Mouse (Mus musculus) liver, embryonic 14.5 days (tissue): ENCODE results near the gene Tfam. TPM values are rescaled to one million over a fixed set of nuclear protein-coding genes. Genes with fewer than 3 reads are reported as not detected.

Experiments
- ATAC-seq: fragments of 200-750 bp; cut with Nextera tagmentation; 2 replicates; pipeline ENCODE4 v1.8.0; 2017; ENCODE audit warnings: moderate number of reproducible peaks, mild to moderate bottlenecking, moderate library complexity; ENCODE audit not compliant: insufficient read depth
- DNase-seq, 3 experiments: peaks; one replicate each; pipeline ENCODE4 v3.0.0-alpha.2; 2012 to 2013; ENCODE audit warnings: low read depth in 3 of 3, low spot score in 3 of 3
- H3K27ac ChIP-seq: fragments of 300-500 bp; sonication (generic); 2 replicates; pipeline ENCODE4 v1.5.1; 2014; ENCODE audit warnings: moderate library complexity, mild to moderate bottlenecking, control low read depth, inconsistent platforms
- H3K27me3 ChIP-seq: fragments of 300-500 bp; sonication (generic); 2 replicates; pipeline ENCODE4 v1.6.1; 2014; ENCODE audit warnings: mild to moderate bottlenecking, low read length, moderate library complexity; ENCODE audit not compliant: control insufficient read depth, insufficient read depth
- H3K36me3 ChIP-seq: fragments of 300-500 bp; sonication (generic); replicated peaks from 2 replicates; pipeline ENCODE4 v1.6.1; 2014; ENCODE audit warnings: low read depth; ENCODE audit not compliant: control insufficient read depth, insufficient read depth
- H3K4me1 ChIP-seq, 2 experiments: fragments of 200-500 bp in 1 of 2; fragments of 300-500 bp in 1 of 2; sonication (generic) in 1 of 2; replicated peaks; 2 replicates each; pipeline ENCODE4 v1.6.1; 2012 to 2014; ENCODE audit warnings: antibody characterized with exemption in 1 of 2, inconsistent platforms in 1 of 2, low read length in 1 of 2; ENCODE audit not compliant: control insufficient read depth in 2 of 2, insufficient read depth in 2 of 2
- H3K4me2 ChIP-seq: fragments of 300-500 bp; sonication (generic); 2 replicates; pipeline ENCODE4 v1.6.1; 2014; ENCODE audit warnings: low read depth, mild to moderate bottlenecking, control low read depth, moderate library complexity
- H3K4me3 ChIP-seq, 2 experiments: fragments of 200-500 bp in 1 of 2; fragments of 300-500 bp in 1 of 2; sonication (generic) in 1 of 2; 2 replicates each; pipeline ENCODE4 v1.5.1; 2012 to 2014; ENCODE audit warnings: low read depth in 2 of 2, low read length in 2 of 2, mild to moderate bottlenecking in 2 of 2, control low read depth in 1 of 2, inconsistent platforms in 1 of 2, moderate library complexity in 1 of 2; ENCODE audit not compliant: insufficient read depth in 1 of 2
- H3K9ac ChIP-seq: fragments of 300-500 bp; sonication (generic); replicated peaks from 2 replicates; pipeline ENCODE4 v1.6.1; 2014; ENCODE audit warnings: mild to moderate bottlenecking, control low read depth, moderate library complexity
- H3K9me3 ChIP-seq: fragments of 300-500 bp; sonication (generic); 2 replicates; pipeline ENCODE4 v1.6.1; 2016; ENCODE audit warnings: low read length, mixed read lengths; ENCODE audit not compliant: control insufficient read depth
- CTCF ChIP-seq: IDR thresholded peaks from 2 replicates; pipeline ENCODE4 v1.5.1; 2016; ENCODE audit warnings: antibody characterized with exemption, low read depth, control low read depth
- EP300 ChIP-seq: IDR thresholded peaks from 2 replicates; pipeline ENCODE4 v1.6.1; 2016; ENCODE audit warnings: antibody characterized with exemption, low read depth
- WGBS: fragments of 180-500 bp; shearing (Covaris S2); extraction: QIAGEN DNeasy Blood & Tissue Kit; methylation state at CpG from one replicate; pipeline ENCODE4 v1.1.7; 2014; ENCODE audit not compliant: insufficient replicate concordance; 5-methylcytosine and 5-hydroxymethylcytosine counted together
- polyA plus RNA-seq, 2 experiments: library from polyadenylated mRNA; depleted of rRNA in 1 of 2; stranded (reverse) in 1 of 2; unstranded in 1 of 2; fragments of >200 nt; fragmentation: Nextera tagmentation in 1 of 2; extraction: Ambion mirVana in 1 of 2; gene quantifications; 2 replicates each; pipeline versions ENCODE4 v1.2.1 to v1.2.3; 2012 to 2014

Gene Tfam
- polyA plus RNA-seq, 2 experiments: 14.4 to 31.1 TPM

GRCm38 (mm10) chr10:71185059-71185458, 53.0 kb downstream of the Tfam start:
- no peak overlapping the region for H3K27ac ChIP-seq
- 63% methylated on average over 7 of the region's 7 CpGs for WGBS
- no peaks in the 10 kb centered on the region for H3K36me3 ChIP-seq
- 0 out of 4 replicates have a peak, but pooled peaks cover 0 to 2% of the 10 kb centered on the region in 2 experiments for H3K4me1 ChIP-seq
- no peak overlapping the region for H3K9ac ChIP-seq
- H3K9me3 ChIP-seq: no peaks in the 10 kb centered on the region
- H3K4me3 ChIP-seq: no peak overlapping the region
- DNase-seq (no peak), ATAC-seq (no peak)
- no peaks in the 10 kb centered on the region for H3K27me3 ChIP-seq
- TF ChIP-seq EP300 (no peak), CTCF (no peak)
- H3K4me2 ChIP-seq: no peak overlapping the region

GRCm38 (mm10) chr10:71183339-71184031, 54.6 kb downstream of the Tfam start:
- Histone ChIP-seq H3K27me3 (no peaks in the 10 kb centered on the region), H3K36me3 (no peaks in the 10 kb centered on the region), H3K4me3 (no peak overlapping the region), H3K4me2 (no peak overlapping the region), H3K4me1 (0 out of 4 replicates have a peak, but pooled peaks cover 0 to 2% of the 10 kb centered on the region in 2 experiments), H3K27ac (no peak overlapping the region), H3K9ac (no peak overlapping the region), H3K9me3 (no peaks in the 10 kb centered on the region)
- TF ChIP-seq CTCF: no peak
- no peak for TF ChIP-seq EP300
- DNase-seq (no peak), ATAC-seq (no peak)
- WGBS: 31% methylated on average over 7 of the region's 7 CpGs

- DNase-seq (no peak), ATAC-seq (no peak)
- H3K36me3 ChIP-seq: no peaks in the 10 kb centered on the region
- 0 out of 4 replicates have a peak, but pooled peaks cover 0 to 2% of the 10 kb centered on the region in 2 experiments for H3K4me1 ChIP-seq
- no peak overlapping the region for H3K4me3 ChIP-seq
- H3K9ac ChIP-seq: no peak overlapping the region
- H3K27ac ChIP-seq: no peak overlapping the region
- WGBS: 64% methylated on average over 4 of the region's 4 CpGs
- H3K9me3 ChIP-seq: no peaks in the 10 kb centered on the region
- no peaks in the 10 kb centered on the region for H3K27me3 ChIP-seq
- TF ChIP-seq CTCF (no peak), EP300 (no peak)
- no peak overlapping the region for H3K4me2 ChIP-seq
Observed at GRCm38 (mm10) chr10:71181931-71182330, 56.1 kb downstream of the Tfam start.

GRCm38 (mm10) chr10:71181091-71181490, 57.0 kb downstream of the Tfam start:
- Histone ChIP-seq H3K9ac (no peak overlapping the region), H3K27me3 (no peaks in the 10 kb centered on the region), H3K4me1 (0 out of 4 replicates have a peak, but pooled peaks cover 0 to 2% of the 10 kb centered on the region in 2 experiments), H3K36me3 (no peaks in the 10 kb centered on the region), H3K9me3 (no peaks in the 10 kb centered on the region), H3K4me2 (no peak overlapping the region), H3K4me3 (no peak overlapping the region), H3K27ac (no peak overlapping the region)
- WGBS: 63% methylated on average over 2 of the region's 2 CpGs
- TF ChIP-seq CTCF (no peak), EP300 (no peak)
- DNase-seq (no peak), ATAC-seq (no peak)

GRCm38 (mm10) chr10:71180057-71180456, 58.0 kb downstream of the Tfam start:
- Histone ChIP-seq H3K27me3 (no peaks in the 10 kb centered on the region), H3K4me3 (no peak overlapping the region), H3K9ac (no peak overlapping the region), H3K4me2 (no peak overlapping the region), H3K4me1 (0 out of 4 replicates have a peak, but pooled peaks cover 0 to 2% of the 10 kb centered on the region in 2 experiments), H3K9me3 (no peaks in the 10 kb centered on the region), H3K27ac (no peak overlapping the region), H3K36me3 (no peaks in the 10 kb centered on the region)
- DNase-seq (no peak), ATAC-seq (no peak)
- WGBS: 33% methylated on average over 2 of the region's 2 CpGs
- no peak for TF ChIP-seq EP300
- peak; percentile 46 for TF ChIP-seq CTCF
